Mouse (Mus musculus) gastrocnemius, postnatal 14 days (tissue): Measurements from ENCODE around the gene Urm1. TPM values are rescaled to one million over a fixed set of nuclear protein-coding genes. Genes with fewer than 3 reads are reported as not detected.

Experiments used
- DNase-seq: peaks from one replicate; pipeline ENCODE4 v3.0.0; 2021; ENCODE audit warnings: mixed read lengths
- intact Hi-C: fragments of 180-260 bp; cut with DNase I; formaldehyde crosslinking; loops from one replicate; pipeline ENCODE4 v1.15.1; 2025; ENCODE audit warnings: low total_unique reads
- microRNA-seq, 2 experiments: library from miRNA; unstranded; fragments of <30 nt; microRNA quantifications; one replicate each; pipeline ENCODE4 v1.2.0; 2021
- total RNA-seq, 2 experiments: library from RNA; stranded (reverse); gene quantifications; 2 replicates each; pipeline ENCODE4 v1.2.3; 2021

Urm1 gene
- total RNA-seq, 2 experiments from 2014 or later: 21.1 to 21.9 TPM

DNA sequence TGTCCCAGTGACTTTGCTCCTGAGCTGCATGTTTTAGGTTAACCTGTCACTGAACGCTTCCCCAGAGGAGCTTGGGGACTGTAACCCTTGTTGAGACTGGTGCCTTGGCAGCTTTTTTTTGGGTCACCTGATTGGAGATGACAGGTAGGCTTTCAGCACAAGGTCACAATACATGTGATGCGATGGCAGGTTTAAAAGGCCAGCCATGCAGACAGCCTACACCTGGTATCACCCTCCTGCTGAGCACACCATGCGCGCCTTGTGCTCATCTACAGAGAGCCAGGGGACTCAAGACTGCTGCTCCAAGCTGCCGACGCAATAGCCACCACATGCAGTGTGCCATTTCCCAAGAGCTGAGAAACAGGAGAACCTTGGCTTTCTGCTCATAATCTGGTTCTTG, 71.9 kb downstream of the Urm1 start:
- DNase-seq: no peak
- intact Hi-C loops: no loop called here

Small RNAs within 50 kb of the gene (microRNA-seq; reads per million reads assigned to microRNA genes)
- gene Mir219a-2: 0 reads per million in 2 experiments
- gene Mir219b: 0 reads per million in 2 experiments

Other genes with a start within 250 kb of the Urm1 start
- 10 to 100 TPM; 75.7 to 81.9 TPM for gene Rapgef1, start 200.4 kb upstream of the Urm1 start, total RNA-seq
- not detected for gene Gm13420, start 68.4 kb upstream of the Urm1 start, total RNA-seq
- not detected for gene Gm13547, start 60.8 kb upstream of the Urm1 start, total RNA-seq
- 10 to 100 TPM in 1 of 2 experiments, 1 to 10 TPM in 1; 6.7 to 10.7 TPM for gene Coq4, start 32.6 kb upstream of the Urm1 start, total RNA-seq
- gene Trub2, start 31.6 kb upstream of the Urm1 start, total RNA-seq: 10 to 100 TPM; 28.0 to 28.3 TPM
- 10 to 100 TPM in 1 of 2 experiments, 1 to 10 TPM in 1; 8.6 to 10.1 TPM for gene Slc27a4, start 17.4 kb upstream of the Urm1 start, total RNA-seq
- 10 to 100 TPM; 17.7 TPM for gene Cercam, start 49.1 kb downstream of the Urm1 start, total RNA-seq
- gene Odf2, start 69.1 kb downstream of the Urm1 start, total RNA-seq: 10 to 100 TPM; 15.1 to 16.1 TPM
- 10 to 100 TPM; 17.5 to 20.2 TPM for gene Gle1, start 115.4 kb downstream of the Urm1 start, total RNA-seq
- gene Sptan1, start 145.5 kb downstream of the Urm1 start, total RNA-seq: 10 to 100 TPM; 90.6 to 96.0 TPM
- 1 to 10 TPM; 3.2 to 3.3 TPM for gene Wdr34, start 228.8 kb downstream of the Urm1 start, total RNA-seq
- 10 to 100 TPM; 75.4 to 90.4 TPM for gene Set, start 237.3 kb downstream of the Urm1 start, total RNA-seq